Mouse (Mus musculus) neural tube, embryonic 11.5 days (tissue): ENCODE results near the gene Pld2. TPM values are rescaled to one million over a fixed set of nuclear protein-coding genes. Genes with fewer than 3 reads are reported as not detected.

Experiments used
- ATAC-seq: fragments of 200-750 bp; cut with Nextera tagmentation; 2 replicates; pipeline ENCODE4 v1.8.0; 2017; ENCODE audit warnings: moderate number of reproducible peaks, mild to moderate bottlenecking, moderate TSS enrichment, moderate library complexity; ENCODE audit not compliant: insufficient read depth, low FRiP score, low TSS enrichment
- DNase-seq: peaks from one replicate; pipeline ENCODE4 v3.0.0-alpha.2; 2015; ENCODE audit warnings: low spot score
- H3K27ac ChIP-seq: fragments of 300-500 bp; sonication (generic); 2 replicates; pipeline ENCODE4 v1.5.1; 2014; ENCODE audit warnings: low read depth, mild to moderate bottlenecking, low read length
- H3K27me3 ChIP-seq: fragments of 300-500 bp; sonication (generic); 2 replicates; pipeline ENCODE4 v1.6.1; 2014; ENCODE audit warnings: mild to moderate bottlenecking, low read length, mixed read lengths; ENCODE audit not compliant: control insufficient read depth, insufficient read depth
- H3K36me3 ChIP-seq: fragments of 300-500 bp; sonication (generic); 2 replicates; pipeline ENCODE4 v1.6.1; 2014; ENCODE audit warnings: mild to moderate bottlenecking, low read length, moderate library complexity, mixed read lengths; ENCODE audit not compliant: control insufficient read depth, insufficient read depth
- H3K4me1 ChIP-seq: fragments of 300-500 bp; sonication (generic); 2 replicates; pipeline ENCODE4 v1.6.1; 2014; ENCODE audit warnings: low read length, mixed read lengths; ENCODE audit not compliant: control insufficient read depth, insufficient read depth
- H3K4me2 ChIP-seq: fragments of 300-500 bp; sonication (generic); 2 replicates; pipeline ENCODE4 v1.6.1; 2014; ENCODE audit warnings: low read depth, mild to moderate bottlenecking, moderate library complexity
- H3K4me3 ChIP-seq: fragments of 300-500 bp; sonication (generic); 2 replicates; pipeline ENCODE4 v1.5.1; 2014; ENCODE audit warnings: low read depth, low read length
- H3K9ac ChIP-seq: fragments of 300-500 bp; sonication (generic); 2 replicates; pipeline ENCODE4 v1.6.1; 2014; ENCODE audit warnings: mild to moderate bottlenecking, low read length
- H3K9me3 ChIP-seq: fragments of 300-500 bp; sonication (generic); 2 replicates; pipeline ENCODE4 v1.6.1; 2016; ENCODE audit warnings: low read length; ENCODE audit not compliant: control insufficient read depth
- WGBS: fragments of 180-500 bp; shearing (Covaris S2); extraction: QIAGEN DNeasy Blood & Tissue Kit; methylation state at CpG from one replicate; pipeline ENCODE4 v1.1.7; 2014; 5-methylcytosine and 5-hydroxymethylcytosine counted together
- polyA plus RNA-seq: library from polyadenylated mRNA; unstranded; fragments of >200 nt; fragmentation: Nextera tagmentation; extraction: Ambion mirVana; gene quantifications from 2 replicates; pipeline ENCODE4 v1.2.1, GENCODE M21; 2014

Gene Pld2
- polyA plus RNA-seq, 1 experiment from 2014 or later: 2.9 TPM

- Histone ChIP-seq H3K4me2 (peak overlapping the region; percentile 75; the same call in 1 of the 2 replicates), H3K4me1 (no peaks in the 10 kb centered on the region; the same call in 1 of the 2 replicates), H3K27ac (no peak overlapping the region), H3K4me3 (no peak overlapping the region), H3K9ac (no peak overlapping the region), H3K27me3 (peaks cover 11% of the 10 kb centered on the region), H3K9me3 (no peaks in the 10 kb centered on the region), H3K36me3 (no peaks in the 10 kb centered on the region)
- ATAC-seq: no peak
- WGBS: 90% methylated on average over 7 of the region's 7 CpGs
- DNase-seq: no peak
These were observed 1.1 kb downstream of the Pld2 start for GRCm38 (mm10) chr11:70540928-70541327.

- 74% methylated on average over 5 of the region's 5 CpGs for whole genome bisulfite sequencing
- no peak for ATAC-seq
- Histone ChIP-seq H3K4me3 (no peak overlapping the region), H3K4me1 (no peaks in the 10 kb centered on the region; the same call in 1 of the 2 replicates), H3K9me3 (no peaks in the 10 kb centered on the region), H3K4me2 (no peak overlapping the region), H3K9ac (no peak overlapping the region), H3K36me3 (no peaks in the 10 kb centered on the region), H3K27ac (no peak overlapping the region), H3K27me3 (peaks cover 11% of the 10 kb centered on the region)
- DNase-seq: no peak
These were observed 1.6 kb downstream of the Pld2 start for GRCm38 (mm10) chr11:70541415-70541814.

- Histone ChIP-seq H3K36me3 (no peaks in the 10 kb centered on the region), H3K4me3 (no peak overlapping the region), H3K27ac (no peak overlapping the region), H3K4me1 (no peaks in the 10 kb centered on the region; the same call in 1 of the 2 replicates), H3K9ac (no peak overlapping the region), H3K27me3 (peaks cover 7% of the 10 kb centered on the region), H3K4me2 (no peak overlapping the region), H3K9me3 (no peaks in the 10 kb centered on the region)
- ATAC-seq (no peak), DNase-seq (no peak)
- 75% methylated on average over 7 of the region's 7 CpGs for WGBS
These were observed 4.6 kb downstream of the Pld2 start for GRCm38 (mm10) chr11:70544496-70544895.

- DNase-seq (no peak), ATAC-seq (no peak)
- Histone ChIP-seq H3K9me3 (no peaks in the 10 kb centered on the region), H3K4me1 (peaks cover 5% of the 10 kb centered on the region; the same call in 1 of the 2 replicates), H3K27ac (no peak overlapping the region), H3K27me3 (no peaks in the 10 kb centered on the region), H3K36me3 (no peaks in the 10 kb centered on the region), H3K4me2 (no peak overlapping the region), H3K4me3 (no peak overlapping the region), H3K9ac (no peak overlapping the region)
- 89% methylated on average over 8 of the region's 8 CpGs for WGBS
These were observed 11.7 kb downstream of the Pld2 start for GRCm38 (mm10) chr11:70551526-70551925.

GRCm38 (mm10) chr11:70553940-70554339 lies 14.1 kb downstream of the Pld2 start:
- WGBS: 16% methylated on average over 7 of the region's 7 CpGs
- H3K9me3 ChIP-seq: no peaks in the 10 kb centered on the region
- no peak for DNase-seq
- no peak overlapping the region for H3K9ac ChIP-seq
- H3K27me3 ChIP-seq: no peaks in the 10 kb centered on the region
- H3K27ac ChIP-seq: no peak overlapping the region
- H3K4me3 ChIP-seq: no peak overlapping the region
- H3K36me3 ChIP-seq: no peaks in the 10 kb centered on the region
- peaks cover 5% of the 10 kb centered on the region; the same call in 1 of the 2 replicates for H3K4me1 ChIP-seq
- ATAC-seq: no peak
- H3K4me2 ChIP-seq: no peak overlapping the region

GRCm38 (mm10) chr11:70557545-70557944 lies 17.7 kb downstream of the Pld2 start:
- H3K36me3 ChIP-seq: no peaks in the 10 kb centered on the region
- no peaks in the 10 kb centered on the region for H3K27me3 ChIP-seq
- H3K4me1 ChIP-seq: peaks cover 5% of the 10 kb centered on the region; the same call in 1 of the 2 replicates
- no peak overlapping the region for H3K4me2 ChIP-seq
- H3K9ac ChIP-seq: no peak overlapping the region
- DNase-seq (no peak), ATAC-seq (no peak)
- H3K9me3 ChIP-seq: no peaks in the 10 kb centered on the region
- 89% methylated on average over 9 of the region's 9 CpGs for WGBS
- no peak overlapping the region for H3K4me3 ChIP-seq
- no peak overlapping the region for H3K27ac ChIP-seq

GRCm38 (mm10) chr11:70561937-70562286 lies 22.0 kb downstream of the Pld2 start:
- no peak for DNase-seq
- peak overlapping the region; percentile 93 for H3K4me2 ChIP-seq
- peaks cover 30% of the 10 kb centered on the region for H3K4me1 ChIP-seq
- H3K4me3 ChIP-seq: peak overlapping the region; percentile 81
- 4% methylated on average over 2 of the region's 2 CpGs for WGBS
- no peaks in the 10 kb centered on the region for H3K9me3 ChIP-seq
- 0 out of 2 replicates have a peak, but pooled peaks have one; percentile 7 for ATAC-seq
- H3K27me3 ChIP-seq: no peaks in the 10 kb centered on the region
- H3K27ac ChIP-seq: peak overlapping the region; percentile 56; the same call in 1 of the 2 replicates
- H3K9ac ChIP-seq: peak overlapping the region; percentile 82
- no peaks in the 10 kb centered on the region for H3K36me3 ChIP-seq

GRCm38 (mm10) chr11:70562287-70562994 lies 22.6 kb downstream of the Pld2 start, which contains the start of gene Mink1:
Gene Mink1 (plus strand): TSS chr11:70562881.
- no peaks in the 10 kb centered on the region for H3K27me3 ChIP-seq
- H3K27ac ChIP-seq: peak within 1 kb of the TSS; percentile 56
- H3K9ac ChIP-seq: peak within 1 kb of the TSS; percentile 82
- DNase-seq (peak; percentile 97), ATAC-seq (peak; percentile 87)
- peaks cover 31% of the 10 kb centered on the region for H3K4me1 ChIP-seq
- H3K4me2 ChIP-seq: peak within 1 kb of the TSS; percentile 93
- H3K36me3 ChIP-seq: no peaks in the 10 kb centered on the region
- under 1% methylated on average over 44 of the region's 57 CpGs for WGBS
- no peaks in the 10 kb centered on the region for H3K9me3 ChIP-seq
- H3K4me3 ChIP-seq: peak within 1 kb of the TSS; percentile 81

- H3K4me3 ChIP-seq: peak overlapping the region; percentile 81
- H3K4me2 ChIP-seq: peak overlapping the region; percentile 93
- 0% methylated on average over 19 of the region's 31 CpGs for WGBS
- peak overlapping the region; percentile 56 for H3K27ac ChIP-seq
- peak; percentile 68; the same call in 1 of the 2 replicates for ATAC-seq
- H3K36me3 ChIP-seq: no peaks in the 10 kb centered on the region
- H3K9me3 ChIP-seq: no peaks in the 10 kb centered on the region
- H3K4me1 ChIP-seq: peaks cover 31% of the 10 kb centered on the region
- H3K9ac ChIP-seq: peak overlapping the region; percentile 82
- peak; percentile 25 for DNase-seq
- no peaks in the 10 kb centered on the region for H3K27me3 ChIP-seq
These were observed 23.2 kb downstream of the Pld2 start for GRCm38 (mm10) chr11:70562995-70563469.
